Mouse (Mus musculus) CH12.LX (cell line): ENCODE measurements around the gene Ccdc171. TPM values are rescaled to one million over a fixed set of nuclear protein-coding genes. Genes with fewer than 3 reads are reported as not detected.

Experiments used
- DNase-seq: peaks from one replicate; pipeline ENCODE4 v3.0.0-alpha.2; 2013; ENCODE audit errors: extremely low read depth
- H3K27ac ChIP-seq: 2 replicates; pipeline ENCODE4 v1.5.1; 2012; ENCODE audit warnings: low read depth, mild to moderate bottlenecking, control low read depth, moderate library complexity; ENCODE audit not compliant: insufficient read depth
- H3K27me3 ChIP-seq: replicated peaks from 2 replicates; pipeline ENCODE3; 2012; ENCODE audit warnings: inconsistent platforms
- H3K36me3 ChIP-seq, 2 experiments: replicated peaks in 1 of 2; 2 replicates each; pipeline versions ENCODE3 to v1.6.1; 2012; ENCODE audit warnings: inconsistent platforms in 1 of 2, low read length in 1 of 2, mild to moderate bottlenecking in 1 of 2, mixed read lengths in 1 of 2, moderate library complexity in 1 of 2; ENCODE audit not compliant: control insufficient read depth in 1 of 2, insufficient read depth in 1 of 2
- H3K4me1 ChIP-seq, 2 experiments: 2 replicates each; pipeline ENCODE4 v1.6.1; 2012; ENCODE audit warnings: inconsistent platforms in 1 of 2, moderate library complexity in 1 of 2; ENCODE audit not compliant: insufficient read depth in 2 of 2, control insufficient read depth in 1 of 2
- H3K4me2 ChIP-seq: 2 replicates; pipeline ENCODE4 v1.6.1; 2012; ENCODE audit warnings: low read depth, mild to moderate bottlenecking, control low read depth; ENCODE audit not compliant: poor library complexity, insufficient read depth, severe bottlenecking
- H3K4me3 ChIP-seq, 3 experiments: fragments of 150-350 bp in 1 of 3; sonication (generic) in 1 of 3; replicated peaks in 1 of 3; 2 replicates each; pipeline versions ENCODE3 to v1.5.1; 2011 to 2012; ENCODE audit warnings: low read depth in 2 of 3, low read length in 2 of 3, mild to moderate bottlenecking in 2 of 3, moderate library complexity in 2 of 3, control low read depth in 1 of 3, improper control_type of control experiment in 1 of 3, inconsistent platforms in 1 of 3, mixed read lengths in 1 of 3; ENCODE audit not compliant: poor library complexity in 1 of 3
- H3K79me2 ChIP-seq: replicated peaks from 2 replicates; pipeline ENCODE4 v1.6.1; 2012; ENCODE audit warnings: mild to moderate bottlenecking, moderate library complexity; ENCODE audit not compliant: control insufficient read depth, poor library complexity, insufficient read depth, severe bottlenecking; ENCODE audit errors: extremely low read depth
- H3K9ac ChIP-seq: 2 replicates; pipeline ENCODE4 v1.6.1; 2012; ENCODE audit warnings: low read depth, mild to moderate bottlenecking, control low read depth, moderate library complexity; ENCODE audit not compliant: insufficient read depth
- H3K9me3 ChIP-seq: replicated peaks from 2 replicates; pipeline ENCODE3; 2012; ENCODE audit warnings: low read length, inconsistent platforms, mixed read lengths
- BHLHE40 ChIP-seq: IDR thresholded peaks from 2 replicates; pipeline ENCODE4 v1.6.1; 2011; ENCODE audit warnings: mild to moderate bottlenecking, low read depth, low read length, improper control_type of control experiment
- CTCF ChIP-seq, 2 experiments: IDR thresholded peaks in 1 of 2; conservative IDR thresholded peaks in 1 of 2; 2 replicates each; pipeline ENCODE4 v1.5.1; 2011 to 2012; ENCODE audit warnings: low read depth in 2 of 2, low read length in 2 of 2, improper control_type of control experiment in 1 of 2, inconsistent platforms in 1 of 2, mild to moderate bottlenecking in 1 of 2, moderate library complexity in 1 of 2
- EP300 ChIP-seq: IDR thresholded peaks from 2 replicates; pipeline ENCODE4 v1.6.1; 2011; ENCODE audit warnings: low read length, improper control_type of control experiment
- ETS1 ChIP-seq: conservative IDR thresholded peaks from 2 replicates; pipeline ENCODE4 v1.6.1; 2012; ENCODE audit warnings: low read depth, mild to moderate bottlenecking, inconsistent platforms, low read length, improper control_type of control experiment, moderate library complexity
- IRF4 ChIP-seq: IDR thresholded peaks from 2 replicates; pipeline ENCODE4 v1.6.1; 2014; ENCODE audit warnings: low read depth, mild to moderate bottlenecking, inconsistent platforms, low read length, improper control_type of control experiment
- JUND ChIP-seq: conservative IDR thresholded peaks from 2 replicates; pipeline ENCODE4 v1.6.1; 2011; ENCODE audit warnings: low read depth, low read length, improper control_type of control experiment
- MAFK ChIP-seq: IDR thresholded peaks from 2 replicates; pipeline ENCODE4 v1.6.1; 2011; ENCODE audit warnings: low read length, improper control_type of control experiment; ENCODE audit not compliant: insufficient replicate concordance
- MAX ChIP-seq: IDR thresholded peaks from 2 replicates; pipeline ENCODE4 v1.6.1; 2011; ENCODE audit warnings: low read length, improper control_type of control experiment
- MAZ ChIP-seq: IDR thresholded peaks from 2 replicates; pipeline ENCODE4 v1.6.1; 2012; ENCODE audit warnings: low read depth, mild to moderate bottlenecking, inconsistent platforms, low read length, improper control_type of control experiment, moderate library complexity
- MXI1 ChIP-seq: IDR thresholded peaks from 2 replicates; pipeline ENCODE4 v1.6.1; 2011; ENCODE audit warnings: mild to moderate bottlenecking, low read depth, low read length, improper control_type of control experiment
- MYC ChIP-seq: IDR thresholded peaks from 2 replicates; pipeline ENCODE4 v1.6.1; 2011; ENCODE audit warnings: low read depth, mild to moderate bottlenecking, improper control_type of control experiment, low read length
- NELFE ChIP-seq: IDR thresholded peaks from 2 replicates; pipeline ENCODE4 v1.6.1; 2011; ENCODE audit warnings: low read depth, low read length, improper control_type of control experiment
- PAX5 ChIP-seq: IDR thresholded peaks from 2 replicates; pipeline ENCODE4 v1.6.1; 2012; ENCODE audit warnings: low read length, inconsistent platforms, mixed read lengths
- POLR2AphosphoS2 ChIP-seq: IDR thresholded peaks from 2 replicates; pipeline ENCODE4 v1.6.1; 2011; ENCODE audit warnings: low read depth, low read length, improper control_type of control experiment
- SMC3 ChIP-seq: IDR thresholded peaks from 2 replicates; pipeline ENCODE4 v1.6.1; 2011; ENCODE audit warnings: low read depth, low read length, improper control_type of control experiment
- TCF12 ChIP-seq: IDR thresholded peaks from 2 replicates; pipeline ENCODE4 v1.6.1; 2014; ENCODE audit warnings: low read depth, mild to moderate bottlenecking, inconsistent platforms, low read length, improper control_type of control experiment
- UBTF ChIP-seq: IDR thresholded peaks from 2 replicates; pipeline ENCODE4 v1.6.1; 2012; ENCODE audit warnings: low read depth, mild to moderate bottlenecking, inconsistent platforms, low read length, improper control_type of control experiment, moderate library complexity
- ZC3H11A ChIP-seq: IDR thresholded peaks from 2 replicates; pipeline ENCODE4 v1.6.1; 2012; ENCODE audit warnings: low read depth, mild to moderate bottlenecking, inconsistent platforms, low read length, improper control_type of control experiment
- ZKSCAN1 ChIP-seq: IDR thresholded peaks from 2 replicates; pipeline ENCODE4 v1.6.1; 2012; ENCODE audit warnings: low read depth, inconsistent platforms, low read length, improper control_type of control experiment, borderline replicate concordance
- dilution Hi-C: fragments of 300-500 bp; cut with MboI; formaldehyde crosslinking; loops from 2 replicates; pipeline ENCODE4 v1.14.3; 2020; ENCODE audit warnings: low sequenced_read_pairs; ENCODE audit not compliant: extremely low pct_unique_long_range_greater_than_20kb, extremely low pct_ligation_motif_present
- in situ Hi-C: fragments of 300-500 bp; cut with MboI; formaldehyde crosslinking; loops from 3 replicates; pipeline ENCODE4 v1.14.3; 2019; ENCODE audit warnings: low sequenced_read_pairs, low pct_ligation_motif_present, low pct_unique_long_range_greater_than_20kb, mixed read lengths
- polyA plus RNA-seq: library from polyadenylated mRNA; unstranded; fragments of >175 nt; gene quantifications from 2 replicates; pipeline ENCODE4 v1.2.1, GENCODE M21; 2012; ENCODE audit warnings: low read depth; ENCODE audit not compliant: insufficient read length
- total RNA-seq, 2 experiments: library from RNA; depleted of rRNA; stranded (reverse); fragments of 300-350 nt in 1 of 2; fragments of >200 nt in 1 of 2; gene quantifications; 2 replicates each; pipeline ENCODE4 v1.2.3; 2012 to 2014

Gene Ccdc171
- total and polyA plus RNA-seq, 3 experiments: 0.93 to 2.2 (median 1.5) TPM

GRCm38 (mm10) chr4:83681081-83681480 lies 155.7 kb downstream of the Ccdc171 start:
- Histone ChIP-seq H3K36me3 (no peaks in the 10 kb centered on the region), H3K4me1 (no peaks in the 10 kb centered on the region), H3K79me2 (no peaks in the 10 kb centered on the region), H3K9ac (no peak overlapping the region), H3K4me2 (no peak overlapping the region), H3K4me3 (no peak overlapping the region), H3K9me3 (no peaks in the 10 kb centered on the region), H3K27me3 (no peaks in the 10 kb centered on the region), H3K27ac (no peak overlapping the region)
- TF ChIP-seq BHLHE40: no peak
- no peak for TF ChIP-seq POLR2AphosphoS2
- no peak for TF ChIP-seq EP300
- dilution Hi-C loops (no loop called here), in situ Hi-C loops (no loop called here)
- no peak for DNase-seq

GRCm38 (mm10) chr4:83682866-83683265 lies 157.5 kb downstream of the Ccdc171 start:
- Histone ChIP-seq H3K9me3 (no peaks in the 10 kb centered on the region), H3K9ac (no peak overlapping the region), H3K36me3 (no peaks in the 10 kb centered on the region), H3K4me2 (no peak overlapping the region), H3K79me2 (no peaks in the 10 kb centered on the region), H3K27ac (no peak overlapping the region; the same call in 1 of the 2 replicates), H3K4me3 (no peak overlapping the region), H3K4me1 (no peaks in the 10 kb centered on the region), H3K27me3 (no peaks in the 10 kb centered on the region)
- DNase-seq: no peak
- TF ChIP-seq ZC3H11A (no peak), NELFE (no peak), PAX5 (no peak), ZKSCAN1 (no peak), TCF12 (no peak), UBTF (no peak), SMC3 (no peak), MAZ (no peak), MAFK (no peak), JUND (no peak), IRF4 (no peak), MAX (no peak), CTCF (conservative IDR thresholded peaks at IDR 0.05 in 1 of 2, IDR thresholded peaks at IDR 0.05 in 1 of 2; ENCODE audit: low read depth in 2 of 2, low read length in 2 of 2) (no peak), ETS1 (no peak), MXI1 (no peak), MYC (no peak)
- dilution Hi-C loops (no loop called here), in situ Hi-C loops (no loop called here)
